Mouse (Mus musculus) liver, adult 2 months (tissue): ENCODE data around the gene Ptprg. TPM values are rescaled to one million over a fixed set of nuclear protein-coding genes. Genes with fewer than 3 reads are reported as not detected.
A peak's percentile ranks its signal among the peaks of the same experiment; 100 is the strongest.

Experiments
- DNase-seq: peaks from one replicate; pipeline ENCODE4 v3.0.0-alpha.2; 2011; ENCODE audit warnings: low read depth, low spot score; ENCODE audit errors: extremely low read depth
- H3K27ac ChIP-seq: fragments of 200-500 bp; replicated peaks from 2 replicates; pipeline ENCODE4 v1.5.1; 2012; ENCODE audit warnings: low read depth, mild to moderate bottlenecking, control low read depth, inconsistent platforms, low read length; ENCODE audit not compliant: insufficient read depth
- H3K27me3 ChIP-seq: fragments of 200-500 bp; 2 replicates; pipeline ENCODE4 v1.6.1; 2012; ENCODE audit warnings: mild to moderate bottlenecking, moderate library complexity, low read length, inconsistent platforms; ENCODE audit not compliant: control insufficient read depth, insufficient read depth
- H3K36me3 ChIP-seq: fragments of 200-500 bp; 2 replicates; pipeline ENCODE4 v1.6.1; 2012; ENCODE audit warnings: low read length, inconsistent platforms; ENCODE audit not compliant: control insufficient read depth, insufficient read depth
- H3K4me1 ChIP-seq: fragments of 200-500 bp; 2 replicates; pipeline ENCODE4 v1.6.1; 2011; ENCODE audit warnings: low read length; ENCODE audit not compliant: control insufficient read depth, insufficient read depth
- H3K4me3 ChIP-seq: fragments of 200-500 bp; 2 replicates; pipeline ENCODE4 v1.5.1; 2011; ENCODE audit warnings: low read depth, mild to moderate bottlenecking, control low read depth, low read length, moderate library complexity; ENCODE audit not compliant: insufficient read depth
- H3K79me2 ChIP-seq: fragments of 200-500 bp; 2 replicates; pipeline ENCODE4 v1.6.1; 2012; ENCODE audit warnings: inconsistent platforms, mild to moderate bottlenecking, low read length, moderate library complexity; ENCODE audit not compliant: control insufficient read depth, insufficient read depth
- H3K9ac ChIP-seq: fragments of 200-500 bp; 2 replicates; pipeline ENCODE4 v1.6.1; 2012; ENCODE audit warnings: low read depth, mild to moderate bottlenecking, control low read depth, inconsistent platforms, low read length
- CTCF ChIP-seq: fragments of 200-500 bp; IDR thresholded peaks from 2 replicates; pipeline ENCODE4 v1.5.1; 2011; ENCODE audit warnings: low read depth, low read length, control low read depth
- POLR2A ChIP-seq: fragments of 200-500 bp; IDR thresholded peaks from 2 replicates; pipeline ENCODE4 v1.6.1; 2011; ENCODE audit warnings: low read length, control low read depth; ENCODE audit not compliant: insufficient read depth; ENCODE audit errors: extremely low read depth
- WGBS: fragments of 180-500 bp; shearing (Covaris S2); methylation state at CpG from one replicate; pipeline ENCODE4 v1.1.7; 2018; 5-methylcytosine and 5-hydroxymethylcytosine counted together
- polyA plus RNA-seq: library from polyadenylated mRNA; depleted of rRNA; stranded (reverse); fragments of >200 nt; gene quantifications from 2 replicates; pipeline ENCODE4 v1.2.3, GENCODE M21; 2012
- total RNA-seq: library from RNA; depleted of rRNA; stranded (reverse); fragments of >200 nt; gene quantifications from 2 replicates; pipeline ENCODE4 v1.2.3, GENCODE M21; 2014

Ptprg gene
- total and polyA plus RNA-seq, 2 experiments: 17.4 to 19.9 TPM

GRCm38 (mm10) chr14:11865332-11865731, 312.0 kb downstream of the Ptprg start:
- H3K36me3 ChIP-seq: no peaks in the 10 kb centered on the region
- no peak overlapping the region for H3K4me3 ChIP-seq
- H3K79me2 ChIP-seq: peaks cover 3% of the 10 kb centered on the region; the same call in 1 of the 2 replicates
- no peak for TF ChIP-seq CTCF
- H3K27ac ChIP-seq: no peak overlapping the region
- H3K4me1 ChIP-seq: peaks cover 8% of the 10 kb centered on the region
- H3K9ac ChIP-seq: no peak overlapping the region
- H3K27me3 ChIP-seq: no peaks in the 10 kb centered on the region
- DNase-seq: no peak
- 76% methylated on average over 5 of the region's 5 CpGs for WGBS

DNA sequence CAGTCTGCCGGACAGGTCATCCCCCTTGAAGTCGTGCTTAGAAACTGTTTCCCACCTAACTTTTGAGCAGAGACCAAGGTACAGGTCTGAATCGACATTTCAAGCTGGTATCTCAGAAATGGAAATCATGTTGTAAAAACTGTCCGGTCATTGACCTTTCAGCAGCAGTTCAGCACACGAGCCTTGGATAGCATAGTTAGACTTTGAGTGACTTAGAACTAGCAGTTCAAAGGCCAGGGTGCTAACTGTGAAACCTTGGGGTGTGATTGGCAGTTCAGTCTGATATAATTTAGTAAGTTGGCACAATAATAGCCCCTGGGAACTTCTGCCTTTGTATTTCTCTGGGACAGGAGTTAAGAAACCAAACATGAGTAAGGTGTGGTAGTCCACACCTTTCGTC, 312.5 kb downstream of the Ptprg start:
- Histone ChIP-seq H3K9ac (no peak overlapping the region), H3K27me3 (no peaks in the 10 kb centered on the region), H3K4me1 (peaks cover 11% of the 10 kb centered on the region), H3K4me3 (no peak overlapping the region), H3K27ac (no peak overlapping the region), H3K79me2 (peaks cover 3% of the 10 kb centered on the region; the same call in 1 of the 2 replicates), H3K36me3 (no peaks in the 10 kb centered on the region)
- 25% methylated on average over 6 of the region's 6 CpGs for WGBS
- TF ChIP-seq CTCF (no peak), POLR2A (no peak)
- peak; percentile 88 for DNase-seq

- WGBS: 78% methylated on average over 7 of the region's 7 CpGs
- TF ChIP-seq POLR2A (no peak), CTCF (no peak)
- H3K9ac ChIP-seq: no peak overlapping the region
- no peaks in the 10 kb centered on the region for H3K27me3 ChIP-seq
- peaks cover 3% of the 10 kb centered on the region; the same call in 1 of the 2 replicates for H3K79me2 ChIP-seq
- no peak overlapping the region for H3K4me3 ChIP-seq
- peaks cover 11% of the 10 kb centered on the region for H3K4me1 ChIP-seq
- no peak overlapping the region for H3K27ac ChIP-seq
- no peaks in the 10 kb centered on the region for H3K36me3 ChIP-seq
- DNase-seq: peak; percentile 41
Measured at GRCm38 (mm10) chr14:11866416-11866815, 313.1 kb downstream of the Ptprg start.

- DNase-seq: no peak
- TF ChIP-seq POLR2A: no peak
- TF ChIP-seq CTCF: no peak
- H3K4me3 ChIP-seq: no peak overlapping the region
- H3K27me3 ChIP-seq: no peaks in the 10 kb centered on the region
- no peak overlapping the region for H3K9ac ChIP-seq
- WGBS: 72% methylated on average over 6 of the region's 6 CpGs
- H3K36me3 ChIP-seq: no peaks in the 10 kb centered on the region
- no peak overlapping the region for H3K27ac ChIP-seq
- peaks cover 13% of the 10 kb centered on the region for H3K4me1 ChIP-seq
- peaks cover 2% of the 10 kb centered on the region; the same call in 1 of the 2 replicates for H3K79me2 ChIP-seq
Measured at GRCm38 (mm10) chr14:11868636-11869035, 315.3 kb downstream of the Ptprg start.

DNA sequence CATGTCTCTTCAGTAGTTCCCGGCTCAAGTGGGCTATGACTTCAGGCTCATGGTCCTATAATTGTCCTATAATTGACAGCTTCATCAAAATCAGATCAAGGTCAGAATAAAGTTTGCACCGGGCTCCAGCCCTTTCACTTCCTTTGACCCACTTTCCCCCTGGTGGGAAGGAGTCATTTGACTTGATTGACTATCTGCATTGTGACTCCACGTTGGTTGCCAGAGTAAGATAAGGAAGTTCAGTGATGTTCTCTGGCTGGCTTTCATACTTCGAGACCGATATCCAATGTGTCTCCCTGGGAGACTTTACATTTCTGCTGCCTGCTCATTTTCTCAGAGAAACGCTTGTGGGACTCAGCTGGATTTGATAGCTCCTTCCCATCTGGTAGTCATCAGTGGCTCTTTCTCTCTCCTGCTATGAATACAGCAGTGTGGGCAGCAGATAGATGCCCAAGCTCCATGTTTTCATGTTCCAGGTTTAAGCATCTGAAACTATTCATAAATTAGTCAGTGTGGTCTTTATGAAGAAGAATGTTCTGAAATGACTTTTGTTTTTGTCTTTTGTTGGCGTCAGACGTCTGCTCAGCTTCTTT, 318.5 kb downstream of the Ptprg start:
- Histone ChIP-seq H3K27me3 (no peaks in the 10 kb centered on the region), H3K4me3 (no peak overlapping the region), H3K9ac (no peak overlapping the region), H3K36me3 (no peaks in the 10 kb centered on the region), H3K4me1 (peaks cover 10% of the 10 kb centered on the region), H3K27ac (no peak overlapping the region), H3K79me2 (peaks cover 2% of the 10 kb centered on the region; the same call in 1 of the 2 replicates)
- 71% methylated on average over 8 of the region's 8 CpGs for WGBS
- no peak for DNase-seq
- TF ChIP-seq CTCF (no peak), POLR2A (no peak)

DNA sequence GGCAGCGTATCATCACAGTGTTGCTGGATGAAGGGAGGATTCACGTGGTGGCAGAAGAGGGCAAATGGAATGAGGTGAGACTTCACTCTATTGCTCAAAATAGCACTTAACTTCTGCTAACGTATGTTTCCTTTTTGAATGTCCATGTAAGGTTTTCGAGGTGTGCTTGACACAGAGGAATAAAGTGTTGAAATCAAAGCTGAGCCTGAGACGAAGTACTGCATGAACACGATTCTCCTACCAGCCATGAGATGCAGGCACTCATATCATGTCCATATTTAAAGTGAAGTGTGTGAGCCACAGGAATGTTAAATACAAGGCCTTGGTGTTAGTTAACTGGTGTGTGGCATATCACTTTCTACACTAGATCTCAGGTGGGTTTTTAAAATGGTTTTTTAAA, 320.9 kb downstream of the Ptprg start:
- H3K27me3 ChIP-seq: no peaks in the 10 kb centered on the region
- peaks cover 5% of the 10 kb centered on the region; the same call in 1 of the 2 replicates for H3K79me2 ChIP-seq
- DNase-seq: no peak
- H3K9ac ChIP-seq: no peak overlapping the region
- no peak overlapping the region for H3K27ac ChIP-seq
- no peak for TF ChIP-seq CTCF
- TF ChIP-seq POLR2A: no peak
- peaks cover 6% of the 10 kb centered on the region; the same call in 1 of the 2 replicates for H3K4me1 ChIP-seq
- WGBS: 95% methylated on average over 6 of the region's 6 CpGs
- no peaks in the 10 kb centered on the region for H3K36me3 ChIP-seq
- no peak overlapping the region for H3K4me3 ChIP-seq
